Mouse (Mus musculus) lung, embryonic 15.5 days (tissue): Measurements from ENCODE around the gene Sfmbt1. TPM values are rescaled to one million over a fixed set of nuclear protein-coding genes. Genes with fewer than 3 reads are reported as not detected.
A peak's percentile ranks its signal among the peaks of the same experiment; 100 is the strongest.

Experiments
- ATAC-seq: fragments of 200-750 bp; cut with Nextera tagmentation; 2 replicates; pipeline ENCODE4 v1.8.0; 2017; ENCODE audit warnings: moderate number of reproducible peaks, borderline replicate concordance; ENCODE audit not compliant: low FRiP score, low TSS enrichment; ENCODE audit errors: extremely low read depth
- H3K27ac ChIP-seq: fragments of 300-500 bp; sonication (generic); 2 replicates; pipeline ENCODE4 v1.5.1; 2015; ENCODE audit warnings: moderate library complexity, mild to moderate bottlenecking, inconsistent platforms
- H3K27me3 ChIP-seq: fragments of 300-500 bp; sonication (generic); 2 replicates; pipeline ENCODE4 v1.6.1; 2015; ENCODE audit warnings: inconsistent platforms
- H3K36me3 ChIP-seq: fragments of 300-500 bp; sonication (generic); 2 replicates; pipeline ENCODE4 v1.6.1; 2015; ENCODE audit warnings: inconsistent platforms
- H3K4me1 ChIP-seq: fragments of 300-500 bp; sonication (generic); 2 replicates; pipeline ENCODE4 v1.6.1; 2015; ENCODE audit warnings: inconsistent platforms
- H3K4me2 ChIP-seq: fragments of 300-500 bp; sonication (generic); 2 replicates; pipeline ENCODE4 v1.6.1; 2015; ENCODE audit warnings: inconsistent platforms, mild to moderate bottlenecking, moderate library complexity
- H3K4me3 ChIP-seq: fragments of 300-500 bp; sonication (generic); 2 replicates; pipeline ENCODE4 v1.5.1; 2015; ENCODE audit warnings: mild to moderate bottlenecking, inconsistent platforms
- H3K9ac ChIP-seq: fragments of 300-500 bp; sonication (generic); 2 replicates; pipeline ENCODE4 v1.6.1; 2015; ENCODE audit warnings: inconsistent platforms
- H3K9me3 ChIP-seq: fragments of 300-500 bp; sonication (generic); 2 replicates; pipeline ENCODE4 v1.6.1; 2016; ENCODE audit warnings: inconsistent platforms
- WGBS: fragments of 180-500 bp; shearing (Covaris S2); methylation state at CpG from one replicate; pipeline ENCODE4 v1.1.7; 2015; 5-methylcytosine and 5-hydroxymethylcytosine counted together
- polyA plus RNA-seq: library from polyadenylated mRNA; unstranded; fragments of >200 nt; fragmentation: Nextera tagmentation; extraction: Ambion mirVana; gene quantifications from 2 replicates; pipeline ENCODE4 v1.2.1, GENCODE M21; 2015

Gene Sfmbt1
- polyA plus RNA-seq, 1 experiment from 2014 or later, result 12.7 TPM

- 45% methylated on average over 4 of the region's 4 CpGs for WGBS
- H3K4me1 ChIP-seq, result peaks cover 76% of the 10 kb centered on the region
- H3K36me3 ChIP-seq, result no peaks in the 10 kb centered on the region
- H3K27me3 ChIP-seq, result no peaks in the 10 kb centered on the region
- peak overlapping the region; percentile 36 for H3K4me2 ChIP-seq
- no peak for ATAC-seq
- no peaks in the 10 kb centered on the region for H3K9me3 ChIP-seq
- no peak overlapping the region for H3K9ac ChIP-seq
- 0 out of 2 replicates have a peak overlapping the region, but pooled peaks have one; percentile 8 for H3K4me3 ChIP-seq
- H3K27ac ChIP-seq, result peak overlapping the region; percentile 83
These were observed 113.4 kb downstream of the Sfmbt1 start for GRCm38 (mm10) chr14:30828077-30828476.

DNA sequence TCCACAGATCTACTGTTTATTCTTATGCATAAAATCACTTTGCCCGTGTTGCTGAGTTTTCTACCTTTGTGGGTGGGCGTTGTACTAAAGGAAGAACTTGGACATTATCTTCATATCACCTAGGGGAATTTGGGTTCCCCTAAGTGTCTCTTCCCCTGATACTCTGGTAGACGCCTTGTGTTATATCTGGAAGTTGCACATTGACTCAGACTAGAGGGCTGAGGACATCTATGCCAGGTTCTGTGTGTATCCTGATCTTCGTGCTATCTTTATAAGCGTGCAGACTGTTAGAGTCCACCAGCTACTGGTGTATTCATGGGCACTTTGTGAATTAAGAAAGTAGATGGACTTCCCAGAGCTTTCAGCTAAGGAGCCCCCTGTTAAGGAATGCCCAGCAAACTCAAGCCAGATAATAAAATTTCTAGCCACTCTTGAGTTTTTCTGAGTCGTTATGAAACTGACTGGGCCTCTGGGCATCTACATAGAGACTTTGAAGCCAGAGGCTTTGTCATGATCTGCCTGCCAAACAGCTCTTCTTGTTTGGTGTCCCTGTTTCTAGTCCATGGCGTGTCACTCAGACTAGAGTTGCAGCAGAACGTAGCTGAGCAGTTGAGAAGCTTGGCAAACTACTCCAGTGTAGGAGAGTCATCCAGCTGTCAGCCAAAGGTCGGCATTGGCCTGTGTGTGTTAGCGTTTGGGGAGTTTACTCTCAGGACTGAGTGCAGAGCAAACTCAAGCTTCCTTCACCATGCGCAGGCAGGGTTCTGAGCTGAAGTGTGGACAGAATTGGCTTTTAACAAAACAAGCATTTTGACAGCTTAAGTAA, 114.2 kb downstream of the Sfmbt1 start:
- H3K4me1 ChIP-seq, result peaks cover 75% of the 10 kb centered on the region
- peak; percentile 68 for ATAC-seq
- H3K9me3 ChIP-seq, result no peaks in the 10 kb centered on the region
- no peaks in the 10 kb centered on the region for H3K27me3 ChIP-seq
- peak overlapping the region; percentile 36 for H3K4me2 ChIP-seq
- H3K4me3 ChIP-seq, result no peak overlapping the region
- WGBS, result 38% methylated on average over 11 of the region's 11 CpGs
- no peaks in the 10 kb centered on the region for H3K36me3 ChIP-seq
- H3K27ac ChIP-seq, result peak overlapping the region; percentile 83
- no peak overlapping the region for H3K9ac ChIP-seq

- Histone ChIP-seq H3K4me1 (no peaks in the 10 kb centered on the region), H3K9me3 (no peaks in the 10 kb centered on the region), H3K27ac (no peak overlapping the region), H3K4me3 (no peak overlapping the region), H3K9ac (no peak overlapping the region), H3K4me2 (no peak overlapping the region), H3K27me3 (no peaks in the 10 kb centered on the region), H3K36me3 (0 out of 2 replicates have a peak, but pooled peaks cover 4% of the 10 kb centered on the region)
- ATAC-seq, result no peak
- 83% methylated on average over 14 of the region's 14 CpGs for WGBS
These were observed 122.9 kb downstream of the Sfmbt1 start for GRCm38 (mm10) chr14:30837416-30837996.

GRCm38 (mm10) chr14:30843701-30844100, 129.1 kb downstream of the Sfmbt1 start:
- Histone ChIP-seq H3K4me1 (no peaks in the 10 kb centered on the region), H3K27ac (no peak overlapping the region), H3K9ac (no peak overlapping the region), H3K4me3 (no peak overlapping the region), H3K9me3 (no peaks in the 10 kb centered on the region), H3K4me2 (no peak overlapping the region), H3K27me3 (no peaks in the 10 kb centered on the region), H3K36me3 (0 out of 2 replicates have a peak, but pooled peaks cover 2% of the 10 kb centered on the region)
- 92% methylated on average over 3 of the region's 3 CpGs for WGBS
- no peak for ATAC-seq

DNA sequence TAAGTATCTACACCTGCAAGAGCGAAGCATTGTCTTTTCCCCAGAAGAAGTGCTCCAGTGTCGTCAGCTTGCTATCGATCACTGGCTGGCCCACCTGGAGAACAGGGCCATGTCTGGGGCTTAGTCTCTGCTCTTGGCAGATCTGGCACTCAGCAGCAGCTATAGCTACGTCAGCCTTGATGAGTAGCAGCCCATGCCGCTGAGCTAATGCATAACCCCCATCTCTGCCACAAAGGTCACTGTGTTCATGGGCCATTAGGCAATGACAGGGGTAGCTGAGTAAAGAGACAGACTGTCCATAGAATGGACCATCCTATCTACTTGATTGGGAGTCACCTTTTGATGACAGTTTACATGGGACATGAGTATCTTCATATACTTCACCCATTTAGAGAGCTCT, 135.9 kb downstream of the Sfmbt1 start:
- Histone ChIP-seq H3K4me3 (no peak overlapping the region), H3K4me1 (no peaks in the 10 kb centered on the region), H3K27ac (no peak overlapping the region), H3K36me3 (no peaks in the 10 kb centered on the region), H3K9ac (no peak overlapping the region), H3K4me2 (no peak overlapping the region), H3K9me3 (no peaks in the 10 kb centered on the region), H3K27me3 (no peaks in the 10 kb centered on the region)
- 92% methylated on average over 5 of the region's 5 CpGs for WGBS
- no peak for ATAC-seq

DNA sequence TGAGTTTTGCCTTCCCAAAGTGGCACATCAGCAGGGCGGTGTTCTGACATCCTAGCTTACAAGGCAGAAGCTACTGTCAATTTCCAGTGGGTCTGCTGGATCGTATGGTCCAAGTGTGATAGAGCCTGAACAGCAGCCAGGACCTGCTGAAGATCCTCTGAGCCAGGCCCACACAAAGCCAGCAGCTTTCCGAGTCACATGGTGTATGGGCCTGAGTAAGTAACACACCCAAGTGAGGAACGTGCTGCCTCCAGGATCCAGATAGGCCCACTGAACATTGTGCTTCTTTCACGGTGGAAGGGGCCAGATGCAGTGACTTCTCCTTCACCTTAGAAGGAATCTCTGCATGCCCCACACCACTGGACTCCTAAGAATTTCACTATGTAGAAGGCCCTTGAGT, 137.7 kb downstream of the Sfmbt1 start:
- Histone ChIP-seq H3K9me3 (no peaks in the 10 kb centered on the region), H3K27ac (no peak overlapping the region), H3K36me3 (no peaks in the 10 kb centered on the region), H3K27me3 (no peaks in the 10 kb centered on the region), H3K9ac (no peak overlapping the region), H3K4me3 (no peak overlapping the region), H3K4me1 (no peaks in the 10 kb centered on the region), H3K4me2 (no peak overlapping the region)
- ATAC-seq, result no peak
- WGBS, result 90% methylated on average over 5 of the region's 5 CpGs

DNA sequence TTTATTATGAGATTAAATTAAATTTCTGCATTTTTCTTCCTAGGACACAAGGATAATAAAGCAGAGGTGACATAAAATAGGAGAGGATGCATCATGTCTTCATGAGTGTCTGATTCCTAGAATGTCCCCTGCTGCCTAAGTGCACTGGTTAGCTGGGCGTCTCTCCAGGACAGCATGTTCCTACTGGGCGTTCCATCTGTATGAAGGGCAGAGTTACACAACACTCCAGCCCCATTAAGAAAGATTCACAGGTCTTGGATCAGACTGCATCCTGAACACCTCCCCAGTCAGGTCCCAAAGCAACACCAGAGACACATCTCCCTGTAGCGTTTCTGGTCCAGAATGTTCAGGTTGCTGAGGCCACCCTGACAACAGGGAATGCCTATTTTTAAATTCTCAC, 140.7 kb downstream of the Sfmbt1 start:
- Histone ChIP-seq H3K4me3 (no peak overlapping the region), H3K4me2 (no peak overlapping the region), H3K9me3 (no peaks in the 10 kb centered on the region), H3K27ac (no peak overlapping the region), H3K36me3 (no peaks in the 10 kb centered on the region), H3K27me3 (no peaks in the 10 kb centered on the region), H3K9ac (no peak overlapping the region), H3K4me1 (no peaks in the 10 kb centered on the region)
- WGBS, result 85% methylated on average over 3 of the region's 3 CpGs
- ATAC-seq, result no peak

DNA sequence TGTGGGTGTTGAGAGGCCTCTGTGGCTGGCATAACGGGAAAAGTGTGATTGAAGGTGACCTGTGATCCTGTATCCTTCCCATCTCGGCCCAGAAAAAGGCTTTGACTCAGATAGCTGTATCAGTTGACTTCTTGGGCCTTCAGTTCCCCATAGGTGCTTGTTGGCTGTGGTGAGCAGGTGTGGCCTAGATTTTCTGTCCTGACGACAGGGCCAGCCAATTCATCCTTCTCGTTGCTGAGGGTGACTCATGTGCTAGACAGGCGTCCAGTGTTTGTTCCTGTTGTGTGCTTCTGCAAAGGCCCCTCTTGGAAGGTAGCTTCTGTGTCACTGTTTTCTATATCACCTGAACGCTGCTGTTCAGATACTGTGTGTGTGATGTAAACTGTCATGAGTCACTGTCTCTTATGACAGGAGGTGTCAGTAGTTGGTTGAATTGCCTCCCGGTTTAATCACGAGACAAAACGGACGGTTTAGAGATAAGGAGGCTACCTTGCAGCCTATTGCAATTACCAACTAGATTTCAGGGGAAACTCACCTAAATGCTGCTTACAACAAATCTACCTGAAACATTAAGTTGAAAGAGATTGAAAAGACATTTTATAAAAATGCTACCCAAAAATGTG, 142.3 kb downstream of the Sfmbt1 start:
- WGBS, result 57% methylated on average over 10 of the region's 10 CpGs
- ATAC-seq, result no peak
- H3K4me3 ChIP-seq, result no peak overlapping the region

GRCm38 (mm10) chr14:30857990-30858389, 143.3 kb downstream of the Sfmbt1 start:
- no peak for ATAC-seq
- 73% methylated on average over 4 of the region's 4 CpGs for WGBS
- Histone ChIP-seq H3K36me3 (no peaks in the 10 kb centered on the region), H3K27me3 (no peaks in the 10 kb centered on the region), H3K9ac (no peak overlapping the region), H3K9me3 (no peaks in the 10 kb centered on the region), H3K27ac (no peak overlapping the region), H3K4me1 (peaks cover 15% of the 10 kb centered on the region), H3K4me3 (no peak overlapping the region), H3K4me2 (no peak overlapping the region)

More for the DNA sequence above, 142.3 kb downstream of the Sfmbt1 start:
- Histone ChIP-seq H3K4me2 (no peak overlapping the region), H3K9ac (no peak overlapping the region), H3K27ac (no peak overlapping the region), H3K4me1 (peaks cover 11% of the 10 kb centered on the region), H3K9me3 (no peaks in the 10 kb centered on the region), H3K36me3 (no peaks in the 10 kb centered on the region), H3K27me3 (no peaks in the 10 kb centered on the region)

- H3K4me3 ChIP-seq, result no peak overlapping the region
- no peaks in the 10 kb centered on the region; the same call in 1 of the 2 replicates for H3K36me3 ChIP-seq
- H3K27ac ChIP-seq, result peak overlapping the region; percentile 46; the same call in 1 of the 2 replicates
- H3K9me3 ChIP-seq, result no peaks in the 10 kb centered on the region
- peak; percentile 40; the same call in 1 of the 2 replicates for ATAC-seq
- 22% methylated on average over 16 of the region's 16 CpGs for WGBS
- peaks cover 15% of the 10 kb centered on the region for H3K4me1 ChIP-seq
- H3K4me2 ChIP-seq, result peak overlapping the region; percentile 29
- no peaks in the 10 kb centered on the region for H3K27me3 ChIP-seq
- H3K9ac ChIP-seq, result no peak overlapping the region
These were observed 146.9 kb downstream of the Sfmbt1 start for GRCm38 (mm10) chr14:30861421-30862125.

DNA sequence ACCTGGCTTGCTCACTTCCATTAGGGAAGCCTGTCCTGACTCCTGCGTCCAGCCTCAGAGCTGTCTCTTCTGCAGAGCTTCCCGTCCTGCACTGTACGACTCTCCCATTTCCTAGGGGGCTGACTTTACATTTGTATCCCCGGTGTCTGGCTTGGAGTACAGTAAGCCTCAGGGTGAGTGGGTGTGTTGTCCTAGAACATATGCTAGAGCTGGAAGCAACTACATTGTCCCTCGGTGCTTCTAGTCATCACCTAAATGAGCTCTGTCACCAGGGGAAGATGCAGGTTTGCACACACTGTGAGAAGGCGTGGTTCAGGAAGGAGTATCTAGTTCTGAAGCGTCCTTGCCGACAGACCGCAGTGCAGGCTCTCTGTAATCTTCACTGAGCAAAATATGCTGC, 147.7 kb downstream of the Sfmbt1 start:
- WGBS, result 66% methylated on average over 9 of the region's 9 CpGs
- H3K27me3 ChIP-seq, result no peaks in the 10 kb centered on the region

More for the DNA sequence above, 147.7 kb downstream of the Sfmbt1 start:
- H3K36me3 ChIP-seq, result no peaks in the 10 kb centered on the region; the same call in 1 of the 2 replicates
- no peak overlapping the region for H3K27ac ChIP-seq
- H3K4me2 ChIP-seq, result no peak overlapping the region; the same call in 1 of the 2 replicates
- no peak overlapping the region for H3K9ac ChIP-seq
- H3K9me3 ChIP-seq, result no peaks in the 10 kb centered on the region
- ATAC-seq, result no peak
- peaks cover 15% of the 10 kb centered on the region for H3K4me1 ChIP-seq
- H3K4me3 ChIP-seq, result no peak overlapping the region
